Mouse (Mus musculus): ENCODE data around the gene Oaz3.

GRCm38 (mm10) chr3:94487581-94487980 lies 43.9 kb upstream of the Oaz3 start:
- TF ChIP-seq POLR2A (IDR thresholded peaks at IDR 0.05; ENCODE audit: low read depth, low read length) (no peak), CTCF (IDR thresholded peaks at IDR 0.05; ENCODE audit: extremely low read depth, insufficient read length, insufficient replicate concordance, low read depth, low read length) (no peak)
